Mouse (Mus musculus) intestine, embryonic 14.5 days (tissue): ENCODE data around the gene Mfsd13b. TPM values are rescaled to one million over a fixed set of nuclear protein-coding genes. Genes with fewer than 3 reads are reported as not detected.

Experiments
- ATAC-seq: fragments of 200-750 bp; cut with Nextera tagmentation; replicated peaks from 2 replicates; pipeline ENCODE4 v1.8.0; 2017; ENCODE audit warnings: low read depth, moderate number of reproducible peaks, moderate TSS enrichment, moderate library complexity; ENCODE audit not compliant: low FRiP score, low TSS enrichment
- DNase-seq: peaks from one replicate; pipeline ENCODE4 v3.0.0-alpha.2; 2018; ENCODE audit warnings: low spot score
- H3K27ac ChIP-seq: fragments of 300-500 bp; sonication (generic); 2 replicates; pipeline ENCODE4 v1.5.1; 2014; ENCODE audit warnings: low read depth, mild to moderate bottlenecking, control low read depth
- H3K27me3 ChIP-seq: fragments of 300-500 bp; sonication (generic); replicated peaks from 2 replicates; pipeline ENCODE4 v1.6.1; 2014; ENCODE audit warnings: low read length, control low read depth; ENCODE audit not compliant: control insufficient read depth, insufficient read depth
- H3K36me3 ChIP-seq: fragments of 300-500 bp; sonication (generic); 2 replicates; pipeline ENCODE4 v1.6.1; 2014; ENCODE audit warnings: low read length, control low read depth; ENCODE audit not compliant: control insufficient read depth, insufficient read depth
- H3K4me1 ChIP-seq: fragments of 300-500 bp; sonication (generic); replicated peaks from 2 replicates; pipeline ENCODE4 v1.6.1; 2014; ENCODE audit warnings: low read length, control low read depth, mixed read lengths; ENCODE audit not compliant: control insufficient read depth, insufficient read depth
- H3K4me2 ChIP-seq: fragments of 300-500 bp; sonication (generic); 2 replicates; pipeline ENCODE4 v1.6.1; 2014; ENCODE audit warnings: low read length
- H3K4me3 ChIP-seq: fragments of 300-500 bp; sonication (generic); 2 replicates; pipeline ENCODE4 v1.5.1; 2014; ENCODE audit warnings: low read depth, low read length, control low read depth, mixed read lengths
- H3K9ac ChIP-seq: fragments of 300-500 bp; sonication (generic); 2 replicates; pipeline ENCODE4 v1.6.1; 2014; ENCODE audit warnings: mild to moderate bottlenecking, low read length
- H3K9me3 ChIP-seq: fragments of 300-500 bp; sonication (generic); 2 replicates; pipeline ENCODE4 v1.6.1; 2016; ENCODE audit warnings: low read length, control low read depth; ENCODE audit not compliant: control insufficient read depth
- WGBS: fragments of 180-500 bp; shearing (Covaris S2); extraction: QIAGEN DNeasy Blood & Tissue Kit; methylation state at CpG from one replicate; pipeline ENCODE4 v1.1.7; 2014; 5-methylcytosine and 5-hydroxymethylcytosine counted together
- polyA plus RNA-seq: library from polyadenylated mRNA; unstranded; fragments of >200 nt; fragmentation: Nextera tagmentation; extraction: Ambion mirVana; gene quantifications from 2 replicates; pipeline ENCODE4 v1.2.1, GENCODE M21; 2014

The Mfsd13b gene
- polyA plus RNA-seq, 1 experiment from 2014 or later = 0.76 TPM

DNA sequence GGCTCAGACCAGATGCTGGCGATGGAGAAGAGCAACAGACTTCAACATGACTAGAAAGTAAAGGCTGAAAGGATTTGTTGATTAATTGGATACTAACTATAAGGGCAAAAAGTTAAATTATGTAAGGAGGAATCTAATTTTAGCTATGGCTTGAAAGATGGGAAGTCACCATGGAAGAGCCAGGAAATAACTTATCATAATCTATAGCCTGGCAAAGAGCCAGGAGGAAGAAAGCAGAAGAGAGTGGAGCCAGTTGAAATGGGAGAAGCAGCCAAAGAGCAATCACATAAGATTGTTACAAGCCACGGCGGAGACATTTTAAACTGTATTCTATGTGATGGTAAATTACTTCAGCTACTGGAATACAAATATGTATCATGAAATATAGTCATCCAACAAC is 8.3 kb upstream of the Mfsd13b start:
- Histone ChIP-seq H3K4me3 (no peak overlapping the region), H3K4me2 (no peak overlapping the region), H3K27ac (peak overlapping the region; percentile 22; the same call in 1 of the 2 replicates), H3K4me1 (peaks cover 23% of the 10 kb centered on the region; the same call in 1 of the 2 replicates), H3K27me3 (no peaks in the 10 kb centered on the region), H3K9me3 (no peaks in the 10 kb centered on the region), H3K9ac (no peak overlapping the region), H3K36me3 (peaks cover 4% of the 10 kb centered on the region; the same call in 1 of the 2 replicates)
- DNase-seq (no peak), ATAC-seq (no peak)
- WGBS = 39% methylated on average over 3 of the region's 3 CpGs

DNA sequence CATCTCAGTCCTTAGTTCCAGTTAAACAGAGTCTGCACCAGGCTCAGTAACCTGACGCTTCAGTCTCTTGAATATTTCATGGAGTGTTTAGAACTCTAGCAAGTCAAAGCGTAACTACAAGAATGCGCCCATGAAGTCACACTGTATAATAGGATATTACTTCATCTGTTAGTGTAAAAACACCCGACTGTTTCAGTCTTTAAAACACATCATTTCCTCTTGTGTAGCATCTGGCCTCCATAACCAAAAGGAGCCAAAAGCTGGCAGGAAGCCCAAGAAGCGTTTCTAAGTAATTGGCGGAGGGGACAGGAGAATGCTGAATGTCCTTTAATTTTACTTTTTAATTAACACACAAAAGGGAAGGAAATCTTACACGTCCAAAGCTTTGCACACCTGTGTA is 5.2 kb upstream of the Mfsd13b start:
- 33% methylated on average over 7 of the region's 7 CpGs for WGBS

DNA sequence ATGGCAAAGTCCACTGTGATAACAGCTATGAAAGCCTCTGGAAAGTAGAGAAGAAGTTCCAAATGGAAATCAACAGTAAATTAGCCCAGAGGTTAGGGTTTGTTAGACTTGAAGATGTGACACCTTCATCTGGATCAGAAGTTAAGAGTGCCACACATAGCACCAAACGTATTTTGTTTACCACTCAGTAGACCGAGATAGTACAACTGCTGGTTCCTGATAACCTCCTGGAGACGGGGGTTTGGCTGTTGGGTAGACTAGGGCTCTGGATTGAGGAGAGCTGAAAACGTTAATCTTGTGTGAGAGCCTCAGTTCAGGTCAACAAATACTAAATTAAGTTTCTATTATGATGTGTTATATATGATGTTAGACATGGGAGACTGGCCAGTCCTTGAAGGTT is 2.3 kb upstream of the Mfsd13b start:
- 74% methylated on average over 4 of the region's 4 CpGs for WGBS
- Histone ChIP-seq H3K4me3 (no peak overlapping the region), H3K4me2 (no peak overlapping the region), H3K9ac (no peak overlapping the region), H3K36me3 (no peaks in the 10 kb centered on the region), H3K9me3 (no peaks in the 10 kb centered on the region), H3K27ac (no peak overlapping the region), H3K4me1 (peaks cover 29% of the 10 kb centered on the region; the same call in 1 of the 2 replicates), H3K27me3 (no peaks in the 10 kb centered on the region)
- ATAC-seq (no peak), DNase-seq (no peak)

More for the DNA sequence above, 5.2 kb upstream of the Mfsd13b start:
- H3K4me2 ChIP-seq = peak overlapping the region; percentile 6; the same call in 1 of the 2 replicates
- DNase-seq (no peak), ATAC-seq (no peak)
- no peak overlapping the region for H3K4me3 ChIP-seq
- no peaks in the 10 kb centered on the region for H3K36me3 ChIP-seq
- H3K9me3 ChIP-seq = no peaks in the 10 kb centered on the region
- no peak overlapping the region for H3K9ac ChIP-seq
- H3K27me3 ChIP-seq = no peaks in the 10 kb centered on the region
- peak overlapping the region; percentile 55 for H3K27ac ChIP-seq
- peaks cover 29% of the 10 kb centered on the region; the same call in 1 of the 2 replicates for H3K4me1 ChIP-seq

DNA sequence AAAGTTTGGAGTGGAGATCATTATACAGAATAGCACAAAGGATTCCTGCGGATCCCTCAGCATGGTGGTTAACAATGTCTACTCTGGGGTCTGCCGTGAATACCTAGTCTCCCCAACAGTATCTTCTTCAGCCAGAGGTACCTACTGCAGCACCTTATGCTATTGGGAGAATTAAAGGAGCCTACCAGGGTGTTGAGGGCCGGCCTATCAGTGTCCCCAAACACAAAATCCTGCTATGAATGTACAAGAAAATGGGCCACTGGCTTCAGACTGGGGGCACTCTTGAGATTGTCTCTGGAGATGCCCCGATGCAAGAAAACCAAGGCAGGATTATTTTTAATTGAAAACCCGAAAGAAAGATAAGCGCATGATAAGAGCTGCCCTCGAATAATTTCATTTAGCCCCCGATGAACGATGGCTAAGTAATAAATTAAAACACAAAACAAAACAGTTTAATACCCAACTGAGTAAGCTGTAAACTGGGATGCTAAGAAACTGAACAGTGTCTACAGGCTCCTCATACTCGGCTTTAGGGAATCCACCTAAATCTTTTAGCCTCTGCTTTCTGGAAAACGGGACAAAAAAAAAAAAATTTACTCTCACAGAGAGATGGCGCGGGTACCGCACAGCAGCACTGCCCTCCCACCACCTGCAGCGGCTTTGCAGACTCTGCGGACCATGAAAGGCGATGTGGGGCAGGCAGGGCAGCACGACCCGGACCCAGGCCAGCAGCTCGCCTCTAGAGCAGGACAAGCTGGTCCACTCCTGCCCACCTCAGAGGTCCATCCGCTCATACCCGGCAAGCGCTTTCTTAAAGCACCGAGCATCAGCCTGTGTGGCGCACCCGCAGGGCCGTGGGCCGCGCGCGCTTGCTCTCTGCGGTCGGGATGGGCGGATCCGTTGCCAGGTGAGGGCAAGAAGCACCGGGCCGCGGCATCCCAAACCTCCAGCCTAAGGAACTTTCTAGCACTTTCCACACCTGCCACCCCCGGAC is 1.1 kb upstream of the Mfsd13b start:
- Histone ChIP-seq H3K4me2 (peak overlapping the region; percentile 74), H3K4me3 (peak overlapping the region; percentile 87), H3K36me3 (no peaks in the 10 kb centered on the region), H3K9ac (peak overlapping the region; percentile 75), H3K27me3 (0 out of 2 replicates have a peak, but pooled peaks cover 4% of the 10 kb centered on the region), H3K9me3 (no peaks in the 10 kb centered on the region), H3K4me1 (peaks cover 23% of the 10 kb centered on the region; the same call in 1 of the 2 replicates), H3K27ac (peak overlapping the region; percentile 59; the same call in 1 of the 2 replicates)
- 5% methylated on average over 39 of the region's 39 CpGs for WGBS
- peak; percentile 54 for ATAC-seq
- peak; percentile 82 for DNase-seq

DNA sequence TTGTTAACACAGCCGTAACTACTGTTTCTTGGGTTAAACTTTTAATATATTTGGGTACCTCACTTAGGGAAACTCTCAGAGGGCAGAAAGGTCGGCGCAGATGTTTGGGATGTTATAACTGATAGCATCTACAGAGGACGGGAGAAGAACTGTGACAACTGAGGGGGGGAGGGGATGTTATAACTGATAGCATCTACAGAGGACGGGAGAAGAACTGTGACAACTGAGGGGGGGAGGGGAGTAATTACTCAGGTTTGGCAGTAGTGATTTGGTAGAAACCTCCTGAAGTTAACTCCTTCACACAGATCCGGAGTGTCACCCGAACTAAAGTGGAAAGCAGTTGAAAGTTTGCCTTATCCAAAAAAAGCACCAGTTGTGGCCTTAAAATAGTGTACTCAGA is 659 bp downstream of the Mfsd13b start:
- peak overlapping the region; percentile 74 for H3K9ac ChIP-seq
- H3K4me1 ChIP-seq = peaks cover 10% of the 10 kb centered on the region; the same call in 1 of the 2 replicates
- no peaks in the 10 kb centered on the region for H3K9me3 ChIP-seq
- H3K4me3 ChIP-seq = peak overlapping the region; percentile 87
- 7% methylated on average over 7 of the region's 7 CpGs for WGBS
- peak overlapping the region; percentile 91 for H3K4me2 ChIP-seq
- H3K36me3 ChIP-seq = no peaks in the 10 kb centered on the region
- DNase-seq (no peak), ATAC-seq (peak; percentile 17; the same call in 1 of the 2 replicates)
- 0 out of 2 replicates have a peak, but pooled peaks cover 4% of the 10 kb centered on the region for H3K27me3 ChIP-seq
- peak overlapping the region; percentile 70; the same call in 1 of the 2 replicates for H3K27ac ChIP-seq

DNA sequence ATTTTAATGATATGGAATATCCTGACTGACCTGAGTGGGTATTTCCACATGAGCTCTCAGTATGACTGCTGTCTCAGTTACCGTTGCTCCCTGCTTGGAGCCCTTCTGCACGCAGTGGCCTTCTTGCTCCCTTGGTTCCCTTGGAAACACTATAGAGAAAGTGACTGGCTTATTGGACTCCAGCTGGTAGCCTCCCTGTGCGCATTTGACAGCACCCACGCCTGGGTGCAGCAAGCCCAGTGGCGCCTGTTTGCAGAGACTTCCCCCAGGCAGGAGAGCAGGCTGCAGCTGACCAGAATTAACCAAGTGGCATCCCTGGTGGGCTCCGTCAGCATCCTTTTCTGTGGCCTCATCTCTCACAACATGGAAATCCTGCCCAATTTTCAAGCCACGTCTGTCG is 8.9 kb downstream of the Mfsd13b start:
- no peaks in the 10 kb centered on the region for H3K4me1 ChIP-seq
- no peaks in the 10 kb centered on the region for H3K9me3 ChIP-seq
- DNase-seq = no peak
- 75% methylated on average over 8 of the region's 8 CpGs for WGBS
- no peaks in the 10 kb centered on the region for H3K27me3 ChIP-seq
- H3K4me3 ChIP-seq = no peak overlapping the region
- no peak overlapping the region for H3K4me2 ChIP-seq
- H3K9ac ChIP-seq = no peak overlapping the region
- no peaks in the 10 kb centered on the region for H3K36me3 ChIP-seq
- ATAC-seq = no peak
- H3K27ac ChIP-seq = no peak overlapping the region

DNA sequence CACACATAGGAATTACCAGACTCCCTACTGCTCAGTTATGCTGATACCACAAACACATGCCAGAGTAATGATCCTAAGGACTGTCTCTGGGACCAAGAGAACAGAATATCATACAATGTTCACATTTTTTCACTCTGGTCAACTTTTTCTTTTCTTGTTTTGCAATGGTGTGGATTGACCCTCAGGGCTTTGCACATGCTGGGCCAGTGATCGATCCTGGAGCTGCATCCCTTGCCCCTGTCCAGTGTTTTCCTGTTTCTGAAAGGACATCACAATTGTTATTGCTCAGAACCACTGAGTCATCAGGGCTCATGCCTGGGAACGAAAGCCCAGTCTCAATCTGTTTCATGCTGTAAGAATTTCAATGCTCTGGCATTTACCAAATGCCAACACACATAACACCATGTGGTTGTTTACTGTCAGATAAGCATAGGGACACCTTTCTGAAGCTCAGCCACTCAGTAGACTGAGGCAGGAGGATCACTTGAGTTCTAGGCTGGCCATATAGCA is 16.8 kb downstream of the Mfsd13b start:
- Histone ChIP-seq H3K4me2 (no peak overlapping the region), H3K9me3 (no peaks in the 10 kb centered on the region), H3K36me3 (no peaks in the 10 kb centered on the region), H3K4me1 (no peaks in the 10 kb centered on the region), H3K9ac (no peak overlapping the region), H3K27me3 (no peaks in the 10 kb centered on the region), H3K27ac (no peak overlapping the region), H3K4me3 (no peak overlapping the region)
- no peak for ATAC-seq
- 75% methylated on average over 2 of the region's 2 CpGs for WGBS
- no peak for DNase-seq

DNA sequence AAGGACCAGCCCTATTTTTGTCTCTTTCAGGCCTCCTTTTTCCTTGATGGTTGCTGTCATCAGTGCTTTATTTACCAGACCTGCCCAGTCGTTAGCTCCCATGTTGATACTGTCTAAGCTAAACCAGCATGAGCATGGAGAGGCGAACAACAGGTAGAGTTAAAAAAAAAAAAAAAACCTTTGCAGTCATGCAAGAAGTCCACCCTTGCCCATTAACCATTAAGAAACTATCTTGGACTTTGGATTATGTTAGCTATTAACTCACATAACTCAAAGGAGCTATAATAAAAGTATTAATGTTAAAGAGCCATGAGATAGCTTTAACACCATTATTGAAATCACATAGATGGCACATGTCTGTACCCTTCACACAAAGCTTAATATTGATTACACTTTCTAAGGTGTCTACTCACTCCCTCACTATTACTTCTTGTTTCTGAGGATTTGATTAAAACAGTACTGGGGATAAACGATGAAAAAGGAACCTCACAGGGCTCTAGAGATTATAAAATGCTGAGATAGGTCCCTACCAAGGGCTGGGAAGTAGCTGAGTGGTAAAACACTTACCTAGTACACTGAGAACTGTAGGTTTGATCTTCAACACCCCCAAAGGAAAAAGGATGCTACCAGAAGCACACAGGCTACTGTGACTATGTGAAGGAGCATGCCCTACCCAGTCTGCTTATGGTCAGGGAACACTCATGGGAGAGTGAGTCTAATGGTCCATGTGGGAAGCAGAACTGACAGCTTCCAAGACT is 17.9 kb downstream of the Mfsd13b start:
- H3K4me3 ChIP-seq = no peak overlapping the region
- no peaks in the 10 kb centered on the region for H3K27me3 ChIP-seq
- no peaks in the 10 kb centered on the region for H3K4me1 ChIP-seq
- H3K36me3 ChIP-seq = no peaks in the 10 kb centered on the region
- 59% methylated on average over 3 of the region's 3 CpGs for WGBS
- H3K9ac ChIP-seq = no peak overlapping the region
- ATAC-seq (peak; percentile 61; the same call in 1 of the 2 replicates), DNase-seq (no peak)
- H3K27ac ChIP-seq = no peak overlapping the region
- no peaks in the 10 kb centered on the region for H3K9me3 ChIP-seq
- no peak overlapping the region for H3K4me2 ChIP-seq
